Mouse (Mus musculus): ENCODE measurements around the gene Alkbh6. TPM values are rescaled to one million over a fixed set of nuclear protein-coding genes. Genes with fewer than 3 reads are reported as not detected.

Alkbh6 gene
- total RNA-seq, 2 experiments from 2014 or later: 29.4 to 30.8 TPM

- DNase-seq: peak; percentile 77
Observed at GRCm38 (mm10) chr7:30295103-30295502, 13.4 kb upstream of the Alkbh6 start.

- DNase-seq: no peak
Observed at GRCm38 (mm10) chr7:30296816-30297215, 11.7 kb upstream of the Alkbh6 start.

GRCm38 (mm10) chr7:30297266-30297665 lies 11.3 kb upstream of the Alkbh6 start:
- DNase-seq: no peak

GRCm38 (mm10) chr7:30300914-30301313 lies 7.6 kb upstream of the Alkbh6 start:
- DNase-seq: no peak

- no peak for DNase-seq
Observed at GRCm38 (mm10) chr7:30306083-30306779, 2.3 kb upstream of the Alkbh6 start.

GRCm38 (mm10) chr7:30309395-30310129 lies 1.0 kb downstream of the Alkbh6 start:
- DNase-seq: no peak

GRCm38 (mm10) chr7:30310136-30310535 lies 1.6 kb downstream of the Alkbh6 start:
- DNase-seq: no peak

- DNase-seq: no peak
Observed at GRCm38 (mm10) chr7:30313666-30314320, 5.3 kb downstream of the Alkbh6 start.

GRCm38 (mm10) chr7:30314721-30315155 lies 6.2 kb downstream of the Alkbh6 start, which contains the start of gene Syne4:
Gene Syne4 (plus strand): TSS chr7:30314807.
- DNase-seq: no peak

GRCm38 (mm10) chr7:30315559-30316529 lies 7.3 kb downstream of the Alkbh6 start:
- no peak for DNase-seq

- DNase-seq: no peak
Observed at GRCm38 (mm10) chr7:30318142-30318541, 9.6 kb downstream of the Alkbh6 start.

GRCm38 (mm10) chr7:30320946-30321345 lies 12.4 kb downstream of the Alkbh6 start:
- DNase-seq: no peak

GRCm38 (mm10) chr7:30321539-30322284 lies 13.2 kb downstream of the Alkbh6 start, which contains the start of gene E130208F15Rik:
Gene E130208F15Rik (plus strand): TSS chr7:30321740.
- DNase-seq: peak; percentile 75

GRCm38 (mm10) chr7:30322285-30322667 lies 13.8 kb downstream of the Alkbh6 start:
- peak; percentile 98 for DNase-seq

GRCm38 (mm10) chr7:30322865-30323264 lies 14.3 kb downstream of the Alkbh6 start:
- no peak for DNase-seq

- no peak for DNase-seq
Observed at GRCm38 (mm10) chr7:30323795-30324194, 15.3 kb downstream of the Alkbh6 start, which contains the start of gene Sdhaf1. Gene Sdhaf1 (minus strand): TSS chr7:30323895.

- DNase-seq: no peak
Observed at GRCm38 (mm10) chr7:30324300-30324944, 15.9 kb downstream of the Alkbh6 start.

GRCm38 (mm10) chr7:30325364-30325763 lies 16.8 kb downstream of the Alkbh6 start:
- DNase-seq: peak; percentile 59

GRCm38 (mm10) chr7:30326427-30326826 lies 17.9 kb downstream of the Alkbh6 start:
- no peak for DNase-seq

GRCm38 (mm10) chr7:30327140-30327539 lies 18.6 kb downstream of the Alkbh6 start:
- DNase-seq: peak; percentile 49

GRCm38 (mm10) chr7:30328379-30328778 lies 19.9 kb downstream of the Alkbh6 start:
- DNase-seq: no peak

All from heart, postnatal 4 days (tissue).